Comparison of ENCODE assay signal across 14 mouse cellular contexts in the genomic region with DNA sequence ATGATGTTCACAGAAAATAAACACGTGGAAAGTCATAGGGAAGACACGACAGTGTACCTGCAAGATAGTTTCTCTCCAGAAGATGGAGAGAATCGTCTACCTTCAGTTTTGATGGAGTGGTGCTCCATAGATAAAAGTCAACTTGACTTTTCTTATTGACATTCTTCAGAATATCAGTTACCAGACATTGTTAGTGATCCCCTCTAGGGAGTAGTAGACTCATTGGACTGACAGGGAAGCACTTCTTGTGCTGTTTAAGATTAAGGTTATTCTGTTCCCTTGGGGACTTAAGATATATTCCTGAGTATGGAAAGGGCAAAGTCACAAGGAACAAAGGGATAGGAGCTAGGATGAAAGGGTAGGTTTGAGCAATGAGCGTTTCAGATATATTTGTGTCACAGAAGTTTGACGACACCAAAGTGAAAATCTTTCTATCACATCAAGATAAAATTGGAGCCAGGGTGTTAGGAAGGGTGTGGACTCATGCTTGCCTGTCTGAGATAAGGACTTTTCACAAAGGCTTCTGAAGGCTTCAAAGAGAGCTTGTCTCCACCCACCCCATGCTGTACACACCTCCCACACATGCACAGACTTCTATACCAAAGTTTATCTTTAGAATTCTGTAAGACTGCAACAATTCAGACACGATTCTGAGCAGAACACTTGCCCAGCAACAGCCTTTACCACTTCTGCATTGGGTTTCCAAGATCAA.
DNase-seq lines count a peak whose midpoint lies in the region; ATAC-seq and TF ChIP-seq lines count a peak whose summit lies in the region.
"Had no signal": no experiment of that assay in that cellular context is flagged by ENCODE, and none has a peak within 500 bp of the region (broad histone marks: within the 10 kb centered on the region; RNA-seq: fewer than 3 reads in every experiment).

No protein-coding gene starts in this region.

- H3K4me3 ChIP-seq in thymus, adult 2 months (ENCODE audit: control insufficient read depth, insufficient read depth, low read length), result no peak overlapping the region
- H3K4me3 ChIP-seq in kidney, embryonic 15.5 days (replicated peaks), result no peak overlapping the region
- H3K4me3 ChIP-seq: embryonic facial prominence, embryonic 13.5 days; forebrain, embryonic 13.5 days; limb, embryonic 15.5 days had no signal

- H3K36me3 ChIP-seq in thymus, adult 2 months (ENCODE audit: control insufficient read depth, insufficient read depth, low read length), result no peaks in the 10 kb centered on the region
- H3K36me3 ChIP-seq in kidney, embryonic 15.5 days, result no peaks in the 10 kb centered on the region
- H3K36me3 ChIP-seq: embryonic facial prominence, embryonic 13.5 days; limb, embryonic 15.5 days had no signal

- 53% methylated on average over 6 of the region's 6 CpGs for WGBS in thymus, adult 2 months
- WGBS in kidney, embryonic 15.5 days, result 78% methylated on average over 6 of the region's 6 CpGs

- peak; percentile 8 for DNase-seq in thymus, postnatal 0 days (ENCODE audit: low spot score)
- DNase-seq in thymus, adult 2 months, result no peak
- DNase-seq in liver, result peak; percentile 33
- no peak for DNase-seq in retina, postnatal 1 day
- no peak for DNase-seq in kidney, adult 8-10 months
- DNase-seq: cerebellum, postnatal 10 days; gastrocnemius, postnatal 25 days; heart, postnatal 10 days had no signal

- no peak overlapping the region for H3K4me2 ChIP-seq in kidney, embryonic 15.5 days
- H3K4me2 ChIP-seq: embryonic facial prominence, embryonic 13.5 days; forebrain, embryonic 13.5 days; limb, embryonic 15.5 days had no signal

- H3K27ac ChIP-seq in thymus, adult 2 months (ENCODE audit: control insufficient read depth, insufficient read depth, low read length), result no peak overlapping the region
- H3K27ac ChIP-seq in kidney, embryonic 15.5 days, result no peak overlapping the region
- H3K27ac ChIP-seq: embryonic facial prominence, embryonic 13.5 days; forebrain, embryonic 13.5 days; limb, embryonic 15.5 days had no signal

- TF ChIP-seq CTCF in thymus, adult 2 months (IDR thresholded peaks at IDR 0.05; ENCODE audit: borderline replicate concordance, control insufficient read depth, extremely low read depth, insufficient read depth, low read length, poor library complexity), result no peak

- H3K27me3 ChIP-seq in thymus, adult 2 months (ENCODE audit: control insufficient read depth, insufficient read depth, low read length), result no peaks in the 10 kb centered on the region
- H3K27me3 ChIP-seq in kidney, embryonic 15.5 days, result no peaks in the 10 kb centered on the region
- H3K27me3 ChIP-seq: embryonic facial prominence, embryonic 13.5 days; forebrain, embryonic 13.5 days; limb, embryonic 15.5 days had no signal

- no peaks in the 10 kb centered on the region for H3K4me1 ChIP-seq in thymus, adult 2 months (replicated peaks; ENCODE audit: control insufficient read depth, insufficient read depth, low read length)
- H3K4me1 ChIP-seq in kidney, embryonic 15.5 days, result no peaks in the 10 kb centered on the region
- H3K4me1 ChIP-seq: embryonic facial prominence, embryonic 13.5 days; forebrain, embryonic 13.5 days; limb, embryonic 15.5 days had no signal

- peak; percentile 74 for ATAC-seq in common myeloid progenitor, adult 5-6 weeks (replicated peaks; ENCODE audit: low read depth, poor library complexity, severe bottlenecking)
- ATAC-seq in kidney, embryonic 15.5 days (replicated peaks; ENCODE audit: low FRiP score), result no peak
- ATAC-seq: forebrain, embryonic 13.5 days; intestine, postnatal 0 days had no signal

- no peaks in the 10 kb centered on the region for H3K9me3 ChIP-seq in kidney, embryonic 15.5 days (replicated peaks)
- H3K9me3 ChIP-seq: embryonic facial prominence, embryonic 13.5 days; forebrain, embryonic 13.5 days; limb, embryonic 15.5 days had no signal

- no peak overlapping the region for H3K9ac ChIP-seq in kidney, embryonic 15.5 days
- H3K9ac ChIP-seq: embryonic facial prominence, embryonic 13.5 days; forebrain, embryonic 13.5 days; limb, embryonic 15.5 days had no signal

- TF ChIP-seq POLR2A in thymus, adult 2 months (IDR thresholded peaks at IDR 0.05; ENCODE audit: control insufficient read depth, extremely low read depth, insufficient read depth, low read length, poor library complexity), result no peak

Comparison
In these comparisons a context has a peak if more than half of its experiments do, and no peak if none do; other contexts are left out.
1. DNase-seq: peak in thymus, postnatal 0 days (single experiment) and liver (single experiment); none in thymus, adult 2 months (single experiment), retina, postnatal 1 day (single experiment) and kidney, adult 8-10 months (0 of 2).